ENCODE assay signal across 12 mouse cellular contexts in genomic region chr4:145280966-145281365, GRCm38 (mm10). TPM values are rescaled to one million over a fixed set of nuclear protein-coding genes. Genes with fewer than 3 reads are reported as not detected.
DNase-seq lines count a peak whose midpoint lies in the region; ATAC-seq and TF ChIP-seq lines count a peak whose summit lies in the region.
"Had no signal": no experiment of that assay in that cellular context is flagged by ENCODE, and none has a peak within 500 bp of the region (broad histone marks: within the 10 kb centered on the region; RNA-seq: fewer than 3 reads in every experiment).

No protein-coding gene starts in this region.

- H3K36me3 ChIP-seq in heart, embryonic 11.5 days (ENCODE audit: control insufficient read depth, insufficient read depth, low read length): no peaks in the 10 kb centered on the region

- TF ChIP-seq CTCF in lung, adult 2 months (IDR thresholded peaks at IDR 0.05; ENCODE audit: insufficient read depth, low read length): no peak

- no peaks in the 10 kb centered on the region for H3K27me3 ChIP-seq in heart, embryonic 11.5 days (ENCODE audit: control insufficient read depth, insufficient read depth, low read length)

- H3K4me3 ChIP-seq in lung, adult 2 months (replicated peaks; ENCODE audit: extremely low read depth, low read depth, low read length): no peak overlapping the region
- H3K4me3 ChIP-seq in heart, embryonic 11.5 days (ENCODE audit: low read depth, low read length): no peak overlapping the region
- H3K4me3 ChIP-seq: megakaryocyte, embryonic 14.5 days; myocyte had no signal

- no peak overlapping the region for H3K4me2 ChIP-seq in heart, embryonic 11.5 days

- no peak overlapping the region for H3K9ac ChIP-seq in heart, embryonic 11.5 days (ENCODE audit: low read depth, low read length)

- DNase-seq in lung, adult 18-20 months: peak; percentile 48 to 51
- no peak for DNase-seq in lung, adult 2 months
- peak; percentile 59 for DNase-seq in fat pad, adult 2 months (ENCODE audit: extremely low read depth, low read depth, low spot score)
- peak; percentile 84 to 93 for DNase-seq in kidney, postnatal 36 days
- peak; percentile 57 for DNase-seq in lung, postnatal 25 days (ENCODE audit: low spot score)
- DNase-seq: heart, postnatal 14 days; left cerebral cortex, postnatal 4 days; thymus, postnatal 4 days had no signal

- H3K27ac ChIP-seq in heart, embryonic 11.5 days (ENCODE audit: low read depth, low read length): no peak overlapping the region

- 80% methylated on average over 6 of the region's 6 CpGs for WGBS in lung, adult 2 months
- 88% methylated on average over 6 of the region's 6 CpGs for WGBS in heart, embryonic 11.5 days (ENCODE audit: insufficient replicate concordance)

- ATAC-seq in heart, embryonic 11.5 days (replicated peaks; ENCODE audit: insufficient number of reproducible peaks, low FRiP score, low TSS enrichment): no peak
- no peak for ATAC-seq in megakaryocyte progenitor cell, adult 5-6 weeks (replicated peaks; ENCODE audit: poor library complexity)

- H3K9me3 ChIP-seq in heart, embryonic 11.5 days (replicated peaks; ENCODE audit: control insufficient read depth, low read length): no peaks in the 10 kb centered on the region

- no peak for TF ChIP-seq POLR2A in lung, adult 2 months (IDR thresholded peaks at IDR 0.05; ENCODE audit: borderline replicate concordance, extremely low read depth, low read depth, low read length)

- peaks cover 6% of the 10 kb centered on the region for H3K4me1 ChIP-seq in lung, adult 2 months (ENCODE audit: control insufficient read depth, insufficient read depth, low read length)
- no peaks in the 10 kb centered on the region for H3K4me1 ChIP-seq in heart, embryonic 11.5 days (ENCODE audit: control insufficient read depth, insufficient read depth, low read length)

RNA-seq across cellular contexts. Expression of gene Tnfrsf8, which starts 34.0 kb away (rescaled TPM):
- 0.24 and 0.28 TPM in 2 replicates for polyA plus RNA-seq in lung, adult 2 months (2012; rRNA removed)
- polyA plus RNA-seq in heart, embryonic 11.5 days (2014; fragmentation: Nextera tagmentation; extraction: Ambion mirVana): 0.04 and 0.08 TPM in 2 replicates
- total RNA-seq in megakaryocyte progenitor cell, adult 5-6 weeks (2015): 1.4 TPM in 2 replicates
- total RNA-seq in megakaryocyte progenitor cell, adult 5-6 weeks (2017): 0.74 and 1.1 TPM in 2 replicates

RNA-seq across cellular contexts. Expression of gene Tnfrsf1b, which starts 34.3 kb away (rescaled TPM):
- 32.2 and 39.5 TPM in 2 replicates for polyA plus RNA-seq in lung, adult 2 months (2012; rRNA removed)
- 2.3 and 3.8 TPM in 2 replicates for polyA plus RNA-seq in heart, embryonic 11.5 days (2014; fragmentation: Nextera tagmentation; extraction: Ambion mirVana)
- total RNA-seq in megakaryocyte progenitor cell, adult 5-6 weeks (2015): 29.7 and 32.8 TPM in 2 replicates
- total RNA-seq in megakaryocyte progenitor cell, adult 5-6 weeks (2017): 33.0 and 34.2 TPM in 2 replicates
